9 mouse cellular contexts compared by ENCODE assay signal in genomic region chr7:28100596-28101590, GRCm38 (mm10). TPM values are rescaled to one million over a fixed set of nuclear protein-coding genes. Genes with fewer than 3 reads are reported as not detected.
DNase-seq lines count a peak whose midpoint lies in the region; ATAC-seq and TF ChIP-seq lines count a peak whose summit lies in the region.
"Had no signal": no experiment of that assay in that cellular context is flagged by ENCODE, and none has a peak within 500 bp of the region (broad histone marks: within the 10 kb centered on the region; RNA-seq: fewer than 3 reads in every experiment).

No protein-coding gene starts in this region.

- TF ChIP-seq POLR2A in heart, adult 2 months (IDR thresholded peaks at IDR 0.05; ENCODE audit: insufficient read depth, low read depth, low read length): no peak

- no peaks in the 10 kb centered on the region for H3K27me3 ChIP-seq in heart, adult 2 months (ENCODE audit: control insufficient read depth, insufficient read depth, low read length)

- peak; percentile 36 for TF ChIP-seq CTCF in heart, adult 2 months (IDR thresholded peaks at IDR 0.05)

- H3K4me3 ChIP-seq in heart, adult 2 months: no peak overlapping the region
- H3K4me3 ChIP-seq: liver, embryonic 15.5 days had no signal

- no peak for ATAC-seq in erythroid progenitor cell, adult 5-6 weeks (replicated peaks; ENCODE audit: low FRiP score, poor library complexity, severe bottlenecking)

- no peaks in the 10 kb centered on the region for H3K36me3 ChIP-seq in heart, adult 2 months (ENCODE audit: control insufficient read depth, insufficient read depth, low read length)
- H3K36me3 ChIP-seq: liver, embryonic 15.5 days had no signal

- no peak overlapping the region for H3K27ac ChIP-seq in heart, adult 2 months
- H3K27ac ChIP-seq: liver, embryonic 15.5 days had no signal

- WGBS in heart, adult 2 months: 64% methylated on average over 17 of the region's 17 CpGs

- DNase-seq in heart, adult 2 months: no peak
- no peak for DNase-seq in heart, adult 8-10 months (ENCODE audit: low spot score)
- peak; percentile 13 to 37 for DNase-seq in right cerebral cortex, adult 2 months (ENCODE audit: low spot score in 2 of 2)
- no peak for DNase-seq in right cerebral cortex, postnatal 25 days
- DNase-seq in c-Kit-positive CD71-negative TER-119-negative erythroid progenitor cells, embryonic 14.5 days (ENCODE audit: low read depth): peak; percentile 3
- DNase-seq in lung, adult 18-20 months: peak; percentile 31 to 41
- peak; percentile 55 for DNase-seq in thymus, postnatal 25 days

- no peaks in the 10 kb centered on the region for H3K79me2 ChIP-seq in heart, adult 2 months (replicated peaks; ENCODE audit: control insufficient read depth, insufficient read depth, low read length)

- no peak overlapping the region for H3K9ac ChIP-seq in heart, adult 2 months (ENCODE audit: low read depth, low read length)
- H3K9ac ChIP-seq: liver, embryonic 15.5 days had no signal

- intact Hi-C loops in heart, adult 2 months (cut with DNase I): no loop called here

- H3K4me1 ChIP-seq in heart, adult 2 months (ENCODE audit: control insufficient read depth, insufficient read depth, low read length): no peaks in the 10 kb centered on the region
- H3K4me1 ChIP-seq: liver, embryonic 15.5 days had no signal

- no peak for TF ChIP-seq EP300 in heart, adult 2 months (IDR thresholded peaks at IDR 0.05; ENCODE audit: insufficient read depth, low read depth, low read length)

RNA-seq across cellular contexts. Expression of gene 9530053A07Rik, which starts 28.4 kb away (rescaled TPM):
- total RNA-seq in heart, adult 2 months (2021): not detected
- 0.08 TPM in 1 of 2 replicates, not detected in the other for polyA plus RNA-seq in heart, adult 2 months (2012; rRNA removed)
- not detected for total RNA-seq in heart, adult 8-10 months (2022)
- not detected in 2 replicates for total RNA-seq in erythroid progenitor cell, adult 5-6 weeks (2015; ENCODE audit: low replicate concordance)
- total RNA-seq in erythroid progenitor cell, adult 5-6 weeks (2017; ENCODE audit: low replicate concordance): not detected in 2 replicates
- polyA plus RNA-seq: liver, embryonic 15.5 days had no signal

RNA-seq across cellular contexts. Expression of gene Fcgbp, which starts 29.9 kb away (rescaled TPM):
- under 1 TPM in 1 of 2 experiments, not detected in 1; 0.26 TPM for total RNA-seq in heart, adult 2 months (2021)
- polyA plus RNA-seq in heart, adult 2 months (2012; rRNA removed): 0.12 and 1.0 TPM in 2 replicates
- total RNA-seq in heart, adult 8-10 months (2022): not detected
- total RNA-seq in erythroid progenitor cell, adult 5-6 weeks (2015; ENCODE audit: low replicate concordance): not detected in 2 replicates
- total RNA-seq in erythroid progenitor cell, adult 5-6 weeks (2017; ENCODE audit: low replicate concordance): not detected in 2 replicates

RNA-seq across cellular contexts. Expression of gene Psmc4, which starts 51.0 kb away (rescaled TPM):
- total RNA-seq in heart, adult 2 months (2021): 10 to 100 TPM; 81.9 TPM
- 75.2 and 106 TPM in 2 replicates for polyA plus RNA-seq in heart, adult 2 months (2012; rRNA removed)
- 10 to 100 TPM; 72.5 to 86.7 (median 82.7) TPM for total RNA-seq in heart, adult 8-10 months (2022)
- 77.1 and 114 TPM in 2 replicates for total RNA-seq in erythroid progenitor cell, adult 5-6 weeks (2015; ENCODE audit: low replicate concordance)
- total RNA-seq in erythroid progenitor cell, adult 5-6 weeks (2017; ENCODE audit: low replicate concordance): 48.6 and 65.1 TPM in 2 replicates

Comparison
In these comparisons a context has a peak if more than half of its experiments do, and no peak if none do; other contexts are left out.
1. DNase-seq: peak in right cerebral cortex, adult 2 months (2 of 2), c-Kit-positive CD71-negative TER-119-negative erythroid progenitor cells, embryonic 14.5 days (single experiment), lung, adult 18-20 months (2 of 2) and thymus, postnatal 25 days (single experiment); none in heart, adult 2 months (0 of 2), heart, adult 8-10 months (single experiment) and right cerebral cortex, postnatal 25 days (single experiment).